Mouse (Mus musculus): Measurements from ENCODE around the gene Me3.

The Me3 gene

GRCm38 (mm10) chr7:89835566-89835965 lies 203.4 kb downstream of the Me3 start:
- DNase-seq (ENCODE audit: low spot score): no peak

DNA sequence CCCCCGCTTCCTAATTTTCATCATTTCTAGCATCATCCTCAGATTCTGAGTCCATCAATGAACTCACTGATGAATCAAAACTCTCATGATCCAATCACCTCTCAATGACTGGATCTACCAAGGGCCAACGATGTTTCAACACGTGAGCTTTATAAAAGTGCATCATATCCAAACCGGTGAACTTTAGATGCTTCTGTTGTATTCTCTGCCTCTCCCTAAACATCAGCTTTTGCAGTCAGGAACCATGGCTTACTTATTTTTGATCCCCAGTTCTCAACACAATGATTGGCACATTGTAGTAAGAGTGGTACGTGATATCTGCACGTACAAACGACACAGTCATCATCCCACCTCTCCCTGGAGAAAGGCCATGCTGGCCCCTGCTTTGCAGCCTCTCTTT lies 204.5 kb downstream of the Me3 start:
- DNase-seq (ENCODE audit: low spot score): no peak

GRCm38 (mm10) chr7:89837841-89838240 lies 205.6 kb downstream of the Me3 start:
- no peak for DNase-seq (ENCODE audit: low spot score)

- no peak for DNase-seq (ENCODE audit: low spot score)
These were observed 207.5 kb downstream of the Me3 start for GRCm38 (mm10) chr7:89839721-89840120.

- peak; percentile 84 for DNase-seq (ENCODE audit: low spot score)
These were observed 209.6 kb downstream of the Me3 start for GRCm38 (mm10) chr7:89841670-89842403.

- DNase-seq (ENCODE audit: low spot score): no peak
These were observed 210.2 kb downstream of the Me3 start for GRCm38 (mm10) chr7:89842404-89842715.

DNA sequence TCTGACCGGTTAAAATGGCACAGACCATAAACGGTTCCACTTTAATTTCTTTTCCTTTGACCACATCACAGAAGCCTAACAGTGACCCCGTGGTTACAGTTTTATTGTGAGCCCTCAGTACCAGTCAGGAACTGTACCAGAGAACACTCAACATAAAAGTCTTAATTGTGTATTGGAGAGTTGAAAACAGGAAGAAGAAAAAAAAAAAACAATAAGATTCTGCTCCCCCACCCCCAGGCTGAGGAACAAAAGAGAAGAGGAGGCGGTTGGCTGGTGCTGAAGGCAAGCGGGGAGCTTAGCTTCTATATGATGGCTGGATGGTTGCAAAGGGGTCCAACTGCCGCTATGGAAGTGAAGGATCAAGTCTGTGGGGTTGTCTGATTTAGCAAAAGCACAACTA lies 210.9 kb downstream of the Me3 start:
- DNase-seq (ENCODE audit: low spot score): no peak

- DNase-seq (ENCODE audit: low spot score): no peak
These were observed 211.3 kb downstream of the Me3 start for GRCm38 (mm10) chr7:89843533-89843932.

GRCm38 (mm10) chr7:89845669-89846068 lies 213.5 kb downstream of the Me3 start:
- no peak for DNase-seq (ENCODE audit: low spot score)

GRCm38 (mm10) chr7:89850510-89850909 lies 218.3 kb downstream of the Me3 start:
- no peak for DNase-seq (ENCODE audit: low spot score)

GRCm38 (mm10) chr7:89852158-89853095 lies 220.2 kb downstream of the Me3 start:
- DNase-seq (ENCODE audit: low spot score): no peak

DNA sequence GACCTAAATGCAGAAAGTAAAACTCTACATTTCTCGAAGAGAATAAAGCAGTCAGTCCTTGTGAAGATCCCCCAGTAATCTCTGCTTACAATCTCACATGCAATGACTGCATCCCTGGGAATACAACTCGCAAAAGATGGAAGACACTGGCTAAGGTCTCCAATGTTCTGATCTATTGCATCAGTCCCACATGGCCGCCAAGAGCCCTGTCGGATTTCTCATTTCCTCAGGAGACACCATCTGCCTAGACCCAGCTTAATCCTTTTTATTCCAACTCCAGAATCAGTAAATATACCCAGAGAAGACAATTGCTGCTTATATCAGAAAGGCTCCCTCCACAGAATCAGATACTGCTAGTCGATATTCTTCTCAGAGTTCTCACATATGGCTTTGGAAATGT lies 220.9 kb downstream of the Me3 start:
- no peak for DNase-seq (ENCODE audit: low spot score)

- no peak for DNase-seq (ENCODE audit: low spot score)
These were observed 223.0 kb downstream of the Me3 start for GRCm38 (mm10) chr7:89855196-89855595.

DNA sequence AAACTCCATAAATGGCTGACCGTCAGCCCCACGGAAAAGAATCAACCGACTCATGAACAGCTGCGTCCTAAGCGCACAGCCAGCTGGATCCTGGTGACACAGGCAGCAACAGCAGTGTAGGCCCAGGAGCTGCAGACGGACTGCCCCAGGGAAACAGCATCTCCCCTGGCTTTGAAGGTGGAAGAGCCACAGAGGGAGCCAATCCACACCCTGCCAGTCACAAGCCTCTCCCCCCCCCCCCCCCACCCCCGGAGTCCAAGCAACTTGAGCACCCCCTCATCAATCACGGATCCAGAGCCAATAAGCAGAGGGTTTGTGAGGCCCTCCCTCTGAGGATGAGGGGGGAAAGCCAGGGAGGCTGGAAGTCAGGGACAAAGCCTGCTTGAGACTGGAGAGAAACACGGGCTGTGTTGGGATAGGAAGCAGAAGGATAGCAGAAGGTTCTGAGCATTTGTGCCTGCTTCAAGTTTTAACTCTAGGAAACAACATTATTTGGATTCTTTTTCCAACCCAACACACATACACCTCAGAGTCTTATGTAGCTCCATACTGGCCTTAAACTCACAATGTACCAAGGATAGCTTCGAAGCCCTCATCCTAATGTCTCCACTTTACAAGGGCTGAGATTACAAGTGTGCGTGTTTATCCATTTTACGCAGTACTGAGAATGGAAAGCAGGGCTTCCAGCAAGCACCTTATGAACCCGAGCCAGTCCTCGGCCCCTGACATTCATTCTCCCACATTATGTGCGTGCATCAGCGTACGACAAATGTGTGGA lies 224.4 kb downstream of the Me3 start:
- DNase-seq (ENCODE audit: low spot score): no peak

- DNase-seq (ENCODE audit: low spot score): no peak
These were observed 232.6 kb downstream of the Me3 start for GRCm38 (mm10) chr7:89864769-89865168.

- DNase-seq (ENCODE audit: low spot score): no peak
These were observed 235.0 kb downstream of the Me3 start for GRCm38 (mm10) chr7:89867221-89867620.

DNA sequence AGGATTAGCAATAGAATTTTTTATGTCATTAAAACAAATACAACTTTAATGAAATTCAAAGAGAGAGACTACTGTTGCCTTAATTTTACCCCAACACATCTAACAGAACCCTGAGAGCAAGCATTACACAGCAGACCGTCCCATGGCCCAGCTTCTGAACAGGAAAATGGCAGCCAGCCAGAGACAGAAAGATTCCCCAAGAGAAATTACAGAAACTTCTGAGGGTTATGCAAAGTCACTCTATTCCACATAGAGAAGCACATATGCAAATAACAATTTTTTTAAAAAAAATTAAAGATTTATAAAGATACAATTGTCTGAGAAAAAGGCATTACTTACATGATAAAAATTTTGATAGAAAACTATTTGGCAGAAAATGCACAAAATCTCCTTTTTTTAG lies 247.5 kb downstream of the Me3 start:
- no peak for DNase-seq (ENCODE audit: low spot score)

- DNase-seq (ENCODE audit: low spot score): no peak
These were observed 252.4 kb downstream of the Me3 start for GRCm38 (mm10) chr7:89884551-89884950.

- DNase-seq (ENCODE audit: low spot score): no peak
These were observed 259.2 kb downstream of the Me3 start for GRCm38 (mm10) chr7:89891412-89891811.

- no peak for DNase-seq (ENCODE audit: low spot score)
These were observed 259.7 kb downstream of the Me3 start for GRCm38 (mm10) chr7:89891856-89892255.

GRCm38 (mm10) chr7:89903007-89903406 lies 270.8 kb downstream of the Me3 start:
- no peak for DNase-seq (ENCODE audit: low spot score)
